Mouse (Mus musculus) layer of hippocampus, postnatal 14 days (tissue): ENCODE measurements around the gene Tbc1d30. TPM values are rescaled to one million over a fixed set of nuclear protein-coding genes. Genes with fewer than 3 reads are reported as not detected.

Source experiments
- DNase-seq, 2 experiments: peaks; one replicate each; pipeline ENCODE4 v3.0.0; 2021 to 2022; ENCODE audit warnings: low spot score in 2 of 2, mixed read lengths in 1 of 2
- total RNA-seq, 2 experiments: library from RNA; stranded (reverse); gene quantifications; 2 replicates each; pipeline ENCODE4 v1.2.3; 2021

Tbc1d30 gene
- total RNA-seq, 2 experiments from 2014 or later = 34.9 to 36.9 TPM

DNA sequence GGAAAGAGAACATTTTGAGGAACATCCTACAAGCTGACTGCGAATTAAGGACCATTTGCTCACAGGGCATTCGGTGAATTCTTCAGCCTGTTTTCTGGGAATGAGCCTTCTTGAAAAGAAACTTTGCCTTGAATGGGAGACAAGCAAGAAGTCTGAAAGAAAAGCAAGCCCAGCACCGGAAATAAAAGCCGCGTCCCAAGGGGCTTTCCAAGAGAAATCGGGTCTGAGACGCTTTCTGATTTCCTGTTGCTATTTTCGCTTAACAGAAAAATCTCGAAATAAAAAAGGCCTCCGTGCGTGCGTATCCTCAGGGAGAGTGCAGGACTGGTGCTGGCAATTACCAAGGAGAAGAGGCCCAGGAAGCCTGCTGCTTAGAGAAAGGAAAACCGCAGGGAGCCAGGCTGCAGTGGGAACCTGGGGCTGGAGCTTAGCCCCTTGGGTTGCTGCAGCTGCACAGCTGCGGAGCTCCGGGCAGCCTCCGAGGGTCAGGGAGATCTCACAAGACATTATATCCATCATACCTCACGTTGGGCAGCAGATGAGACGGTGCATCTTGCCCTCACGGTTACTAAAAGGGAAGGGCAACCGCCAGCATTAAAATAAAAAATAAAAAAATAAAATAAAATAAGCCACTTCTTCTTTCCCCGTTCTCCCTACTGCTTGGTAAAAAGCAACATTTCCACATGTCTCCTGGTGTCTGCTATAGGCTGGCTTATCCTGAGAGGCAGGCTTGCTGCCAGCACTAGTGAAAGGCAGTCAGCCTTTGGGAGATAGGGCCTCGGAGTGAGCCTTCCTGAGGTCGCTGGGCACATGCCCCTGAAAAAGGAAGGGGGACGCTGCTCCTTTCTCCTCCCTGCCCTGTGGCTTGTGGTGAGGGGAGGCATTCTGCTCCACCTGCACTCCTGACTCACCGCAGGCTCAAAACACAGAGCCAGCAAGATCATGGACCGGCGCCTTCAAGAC lies 35.5 kb downstream of the Tbc1d30 start:
- DNase-seq = no peak

DNA sequence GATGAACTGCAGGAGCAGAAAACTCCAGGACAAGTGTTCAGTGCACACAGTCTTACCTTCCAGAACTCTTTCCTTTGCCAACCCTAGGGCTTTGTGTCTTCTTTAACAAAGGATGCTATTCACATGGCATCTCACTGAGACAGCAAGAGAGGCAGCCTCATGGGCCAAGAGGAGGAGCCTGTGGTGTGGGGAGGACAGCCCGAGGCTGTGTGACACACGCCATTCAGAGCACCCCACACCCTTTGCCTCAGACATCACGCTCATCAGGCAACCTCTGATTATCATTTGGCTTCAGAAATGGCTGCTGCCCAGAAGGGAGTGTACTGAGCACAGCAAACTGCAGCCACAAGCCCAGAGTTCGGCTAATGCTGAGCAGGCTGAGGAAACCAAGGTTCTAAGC lies 36.9 kb downstream of the Tbc1d30 start:
- DNase-seq = no peak

DNA sequence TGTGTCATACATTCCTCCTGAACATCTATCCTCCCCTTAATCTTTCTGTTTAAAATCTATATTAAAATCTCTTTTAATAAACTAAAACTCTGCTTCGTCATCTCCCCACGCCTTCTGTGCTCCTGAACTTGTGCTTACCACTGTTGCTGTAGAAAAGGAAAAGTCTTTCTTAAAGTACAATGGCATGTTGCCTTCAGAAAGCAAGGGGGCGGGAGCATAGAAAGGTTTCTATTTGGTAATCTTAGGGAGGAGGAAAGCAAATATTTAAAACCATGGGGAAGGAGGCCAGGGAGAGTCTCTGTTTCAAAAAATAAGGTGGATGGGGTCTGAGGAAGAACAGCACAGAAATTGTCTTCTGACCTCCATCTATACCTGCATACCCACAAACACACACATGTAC lies 38.0 kb downstream of the Tbc1d30 start:
- no peak for DNase-seq

DNA sequence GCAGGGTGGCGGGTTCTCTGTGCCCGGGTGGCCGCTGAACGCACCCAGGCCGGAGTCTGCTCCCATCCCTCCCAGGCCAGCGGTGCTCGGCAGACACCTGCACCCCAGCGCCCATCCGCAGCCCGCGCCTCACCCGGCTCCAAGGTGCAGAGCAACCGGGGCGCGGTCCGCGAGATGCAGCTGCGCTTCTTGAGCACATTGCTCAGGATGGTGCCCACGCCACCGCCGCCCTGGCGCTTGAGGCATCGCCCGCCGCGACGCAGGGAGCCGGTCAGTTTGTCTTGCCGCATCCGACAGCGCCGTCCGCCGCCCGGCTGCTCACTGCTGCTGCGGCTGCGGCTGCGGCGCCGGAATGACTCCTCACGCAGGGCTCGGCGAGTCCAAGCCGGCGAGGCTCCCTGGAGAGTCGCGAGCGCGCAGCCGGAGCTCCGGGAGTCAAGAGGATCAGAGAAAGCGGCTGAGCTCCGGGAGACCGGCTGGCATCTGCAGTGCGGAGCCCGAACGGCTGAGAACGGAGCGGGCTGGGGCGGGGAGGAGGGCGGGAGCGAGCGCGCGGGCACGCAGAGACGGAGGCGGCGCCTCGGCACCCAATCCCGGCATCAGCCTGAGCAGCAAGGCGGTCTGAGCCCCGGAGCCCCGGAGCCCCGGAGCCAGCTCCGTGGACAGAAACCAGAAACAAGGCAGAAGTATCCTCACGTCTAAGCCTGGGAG lies 40.4 kb downstream of the Tbc1d30 start:
- peak; percentile 78 to 79 for DNase-seq

DNA sequence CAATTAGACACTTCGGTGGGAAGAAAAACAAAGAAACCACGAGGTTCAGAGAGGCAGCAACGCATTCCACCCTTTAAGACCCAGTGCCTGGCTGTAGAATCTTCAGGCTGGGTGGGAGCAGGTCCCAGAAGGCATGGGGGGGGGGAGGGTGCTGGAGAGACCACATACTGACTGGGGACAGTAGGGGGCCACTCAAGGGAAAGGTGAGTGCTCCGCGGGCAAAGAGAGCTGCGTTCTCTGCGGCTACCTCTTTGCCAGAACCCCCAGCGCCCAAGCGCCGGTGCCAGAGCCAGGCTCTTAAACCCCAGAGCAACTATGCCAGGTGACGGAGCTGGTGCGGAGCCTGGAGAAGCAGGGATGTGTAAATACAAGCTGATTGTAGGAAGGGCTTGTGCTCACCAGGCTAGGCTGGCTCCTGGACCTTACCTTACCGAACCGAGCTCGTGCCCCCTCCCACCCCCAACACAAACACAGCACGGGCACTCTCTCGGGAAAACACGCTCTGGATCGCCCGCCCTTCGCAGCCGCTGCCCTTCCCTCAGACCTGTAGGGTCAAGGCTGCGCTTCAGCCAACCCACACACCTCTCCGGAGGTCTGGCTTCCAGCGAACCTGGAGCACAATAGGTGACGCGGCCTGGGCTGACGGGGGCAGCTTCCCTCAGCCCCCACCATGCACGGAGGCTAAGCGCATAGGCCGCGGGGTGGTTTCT lies 41.1 kb downstream of the Tbc1d30 start:
- no peak for DNase-seq

DNA sequence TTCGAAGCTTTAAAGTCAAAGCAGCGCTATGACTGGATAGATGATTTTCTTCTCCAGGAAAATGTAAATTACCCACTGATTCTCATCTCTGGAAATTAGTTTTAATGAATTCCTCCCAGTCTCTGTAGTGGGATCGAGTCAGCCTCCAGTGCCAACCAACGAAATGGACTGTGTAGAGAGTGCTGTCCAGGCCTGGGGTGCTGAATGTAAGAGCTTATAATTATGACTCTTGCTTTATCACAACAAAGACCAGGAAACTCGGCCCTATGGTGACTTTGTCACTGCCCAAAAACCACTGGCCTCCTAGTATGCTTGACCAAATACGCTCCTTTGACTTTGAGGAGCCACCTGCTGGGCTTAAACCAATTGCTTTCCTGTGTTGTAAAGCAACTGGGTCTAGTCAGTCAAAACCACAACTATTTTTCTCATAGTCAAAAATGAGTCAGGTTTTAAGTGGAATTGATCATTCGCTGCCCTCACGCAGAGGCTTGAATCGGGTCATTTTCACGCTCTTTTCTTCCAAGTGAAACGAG lies 41.9 kb downstream of the Tbc1d30 start:
- DNase-seq = no peak

DNA sequence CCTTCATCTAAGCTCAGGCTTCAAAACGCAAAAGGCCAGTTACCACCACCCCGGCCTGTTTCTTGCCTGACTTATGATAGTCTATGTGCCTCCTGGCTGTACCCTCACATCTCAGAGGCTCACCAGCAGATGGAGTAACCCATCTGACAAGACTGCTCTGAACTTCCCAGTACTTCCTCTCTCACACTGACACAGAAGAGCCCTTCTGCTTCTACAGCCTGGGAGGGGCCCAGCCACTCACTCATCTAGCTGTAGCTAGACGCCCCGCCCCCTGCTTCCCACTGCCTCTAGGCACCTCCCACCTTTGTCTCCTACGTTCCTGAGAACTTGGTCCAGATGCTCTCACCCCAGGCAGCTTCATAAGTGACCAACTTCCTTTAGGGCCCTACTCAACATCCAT lies 45.6 kb downstream of the Tbc1d30 start:
- no peak for DNase-seq

DNA sequence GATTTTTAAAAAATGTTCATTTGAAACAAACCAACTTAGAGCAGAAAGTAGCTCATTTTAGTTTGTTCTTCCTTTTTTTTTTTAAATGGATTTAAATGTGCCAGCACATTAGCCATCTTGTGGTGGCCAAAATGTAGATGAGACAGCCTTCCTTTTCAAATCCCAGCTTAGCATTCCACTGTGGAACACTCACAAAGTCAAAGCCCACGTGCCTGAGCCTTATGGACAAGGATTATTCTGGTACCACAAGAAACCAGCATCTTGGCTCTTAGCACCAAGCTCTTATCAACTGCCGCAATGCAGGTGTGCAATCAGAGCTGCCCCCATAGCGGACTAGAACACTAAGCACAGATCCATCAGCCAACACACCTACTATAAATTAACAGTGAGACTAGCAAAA lies 47.5 kb downstream of the Tbc1d30 start:
- no peak for DNase-seq

DNA sequence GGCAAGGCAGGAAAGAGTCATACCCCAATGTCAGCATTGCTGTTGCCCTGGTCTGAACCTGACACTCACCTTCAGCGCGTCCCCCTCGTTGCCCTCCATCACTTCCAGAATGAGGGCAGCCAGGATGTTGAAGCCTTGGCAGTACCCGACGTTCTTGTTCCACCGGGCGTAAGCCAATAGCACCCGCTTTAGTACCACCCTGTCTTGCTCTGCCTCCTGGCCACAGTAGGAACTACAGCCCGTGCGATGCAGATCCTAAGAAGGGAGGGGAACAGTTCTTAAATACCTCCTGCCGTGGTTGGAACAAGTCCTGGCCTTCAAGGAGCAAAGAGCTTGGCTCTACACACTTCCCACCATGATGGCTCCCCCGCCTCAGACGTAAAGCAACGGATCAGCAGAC lies 49.2 kb downstream of the Tbc1d30 start:
- no peak for DNase-seq

DNA sequence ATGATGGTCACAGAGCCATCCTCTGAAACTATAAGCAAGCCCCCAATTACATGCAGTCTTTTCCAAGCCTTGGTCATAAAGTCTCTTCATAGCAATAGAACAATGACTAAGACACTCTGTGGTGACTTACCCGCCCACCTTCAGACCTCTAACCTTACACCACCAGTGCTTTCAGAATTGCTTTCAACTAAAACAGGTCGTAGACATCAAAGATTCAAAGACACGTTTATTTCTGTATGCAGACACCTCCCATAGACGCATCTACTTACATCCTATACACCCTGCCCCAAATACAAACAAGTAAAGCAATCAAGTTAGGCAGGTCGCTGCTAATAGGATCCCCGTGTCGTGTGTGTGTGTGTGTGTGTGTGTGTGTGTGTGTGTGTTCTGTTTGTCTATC lies 50.4 kb downstream of the Tbc1d30 start:
- no peak for DNase-seq

DNA sequence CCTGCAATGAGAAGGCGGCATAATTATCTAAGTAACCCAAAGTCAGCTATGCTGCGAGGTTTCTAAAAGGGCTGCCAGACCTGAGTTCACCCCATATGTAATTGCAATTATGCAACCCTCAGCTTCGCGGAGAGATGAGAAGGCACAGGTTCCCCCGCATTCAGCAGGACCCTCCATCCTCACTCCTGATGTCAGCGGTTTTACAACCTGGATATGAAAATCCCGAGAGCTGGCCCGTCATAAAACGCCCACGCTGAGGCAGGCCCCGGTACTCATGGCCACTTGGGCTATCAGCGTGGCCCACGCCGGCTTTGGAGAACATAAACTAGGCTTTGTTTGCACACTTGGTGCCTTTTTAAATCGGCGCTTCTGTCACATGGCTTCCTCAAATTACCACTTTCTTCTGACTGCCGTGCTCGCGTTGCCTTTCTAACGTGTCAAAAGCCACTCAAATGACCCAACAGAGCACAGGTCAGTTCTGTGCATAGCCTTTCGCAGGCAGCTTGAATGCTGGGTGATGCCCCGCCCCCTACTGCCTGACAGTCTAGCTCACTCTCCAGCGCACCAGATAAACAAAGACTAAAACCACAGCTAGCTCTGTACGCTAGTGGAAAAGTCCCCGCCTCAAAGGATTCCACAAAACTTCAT lies 53.9 kb downstream of the Tbc1d30 start:
- no peak for DNase-seq

DNA sequence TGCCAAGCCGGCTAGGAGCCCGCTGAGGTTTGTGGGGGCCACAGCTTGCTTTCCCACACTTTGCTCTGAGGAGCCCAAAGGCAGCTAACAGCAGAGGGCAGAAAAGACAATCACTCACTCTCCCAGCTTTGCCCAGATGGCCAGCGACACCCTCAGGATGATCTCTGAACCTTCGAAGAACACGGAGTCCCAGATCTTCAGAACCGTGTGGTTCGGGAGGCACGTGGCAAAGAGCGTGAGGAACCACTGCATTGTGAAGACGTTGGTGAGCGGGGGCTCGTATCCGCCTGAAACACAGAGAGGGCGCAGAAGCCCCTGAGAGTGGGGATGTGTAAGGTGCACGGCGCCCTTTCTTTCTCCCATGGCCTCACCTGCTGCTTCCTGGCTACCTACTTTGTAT lies 56.6 kb downstream of the Tbc1d30 start:
- no peak for DNase-seq

DNA sequence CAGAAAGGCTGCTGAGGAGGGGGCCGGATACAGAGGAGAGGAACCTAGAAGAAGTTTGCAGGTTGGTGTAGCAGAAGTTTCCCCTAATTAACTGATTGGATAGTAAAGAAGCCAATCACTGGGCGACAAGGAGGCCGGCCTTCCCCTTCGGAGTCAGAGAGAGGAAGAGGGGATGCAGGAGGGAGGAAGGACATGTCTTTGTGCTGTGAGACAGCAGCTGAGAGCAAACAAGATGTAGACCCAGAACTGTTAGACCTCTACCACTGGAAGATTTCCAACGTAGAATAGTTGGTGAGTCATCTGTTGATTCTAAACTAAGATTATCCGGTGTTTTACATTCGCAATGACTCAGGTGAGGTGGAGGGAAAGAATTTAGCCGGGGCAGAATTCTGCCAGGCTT lies 57.2 kb downstream of the Tbc1d30 start:
- DNase-seq = no peak

DNA sequence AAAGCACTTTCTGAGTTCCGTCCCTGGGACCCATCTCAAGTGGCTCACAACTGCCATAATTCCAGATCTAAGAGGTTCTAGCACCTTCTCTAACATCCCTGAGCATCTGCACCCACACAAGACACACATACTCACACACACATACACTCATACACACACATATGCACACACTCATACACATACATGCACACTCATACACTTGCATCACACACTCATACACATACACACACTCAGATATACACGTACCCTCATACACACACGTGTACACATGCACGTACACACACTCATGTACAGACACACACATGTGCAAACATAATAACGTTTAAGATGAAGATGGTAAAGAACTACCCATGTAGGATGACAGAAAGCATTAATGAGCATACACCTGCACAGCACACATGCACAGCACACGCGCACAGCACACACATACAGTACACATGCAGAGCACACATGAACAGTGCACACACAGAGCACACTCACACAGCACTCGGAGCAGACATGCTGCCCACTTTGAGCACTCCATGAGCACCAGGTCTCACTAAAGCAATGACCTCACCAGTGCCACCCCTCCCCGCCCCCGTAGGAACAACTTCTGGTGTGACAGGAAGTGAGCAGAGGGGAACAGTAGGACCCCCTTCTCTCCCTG lies 59.7 kb downstream of the Tbc1d30 start:
- DNase-seq = no peak

DNA sequence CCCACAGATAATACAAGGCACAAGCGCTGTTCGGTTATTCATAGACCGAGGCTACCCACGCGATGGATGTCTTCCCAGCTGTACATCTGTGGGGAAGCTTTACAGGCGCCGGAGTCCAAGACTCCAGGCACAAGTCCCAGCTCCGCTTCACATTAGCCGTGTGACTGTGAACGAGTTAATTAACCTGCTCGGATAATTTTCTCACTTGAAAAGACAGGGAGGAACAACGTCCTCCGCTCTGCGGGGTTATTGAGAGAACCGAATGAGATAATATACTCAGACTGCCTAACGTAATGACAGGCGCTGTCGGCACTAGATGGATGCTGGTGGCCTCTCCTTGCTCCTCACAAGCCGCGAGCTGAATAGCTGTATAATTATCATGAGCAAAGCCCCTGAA lies 60.4 kb downstream of the Tbc1d30 start:
- peak; percentile 51 to 75 for DNase-seq

DNA sequence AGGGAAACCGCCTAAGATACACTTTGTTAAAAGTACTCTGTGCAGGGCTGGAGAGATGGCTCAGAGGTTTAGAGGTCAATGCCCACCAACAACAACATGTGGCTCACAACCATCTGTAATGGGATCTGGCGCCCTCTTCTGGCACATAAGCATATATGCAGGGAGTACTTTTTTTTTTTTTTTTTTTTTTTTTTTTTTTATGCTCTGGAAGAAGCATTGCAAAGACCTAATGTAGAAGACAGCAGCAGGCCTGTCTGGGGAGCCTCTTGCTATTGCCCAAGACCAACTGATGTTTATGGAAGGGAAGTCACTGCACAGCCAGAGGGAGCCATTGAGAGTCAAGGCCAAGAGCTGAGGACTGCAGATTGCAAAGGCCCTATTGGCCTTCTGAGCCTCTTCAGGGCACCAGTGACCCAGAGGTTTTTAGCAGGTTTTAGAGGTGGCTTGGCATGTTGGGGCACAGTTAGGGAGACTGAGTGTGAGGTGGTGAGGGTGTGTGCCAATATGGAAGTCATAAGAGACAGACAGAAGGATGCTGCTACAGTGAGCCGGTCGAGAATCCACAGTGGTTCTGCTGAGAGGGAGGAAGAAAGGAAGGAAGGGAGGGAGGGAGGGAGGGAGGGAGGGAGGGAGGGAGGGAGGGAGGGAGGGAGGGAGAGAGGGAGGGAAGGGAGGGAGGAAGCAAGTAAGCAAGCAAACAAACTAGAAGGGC lies 61.0 kb downstream of the Tbc1d30 start:
- DNase-seq = no peak

DNA sequence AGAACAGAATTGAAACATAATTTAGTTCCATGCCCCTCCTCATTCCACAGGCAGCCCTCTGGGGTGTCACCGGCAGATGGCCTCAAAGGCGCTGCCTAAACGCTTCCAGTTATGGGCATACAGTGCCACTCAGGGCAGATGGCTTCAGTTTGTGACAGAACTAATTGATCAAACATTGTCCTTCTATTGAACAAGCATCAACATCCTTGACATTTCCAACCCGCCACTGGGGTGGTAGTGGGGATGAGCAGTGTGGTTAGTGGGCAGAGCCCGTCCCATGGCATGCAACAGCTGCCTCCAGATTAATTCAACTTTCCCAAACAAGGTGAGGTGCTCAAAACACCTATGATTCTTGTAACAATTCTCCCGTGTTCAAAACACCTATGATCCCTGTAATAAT lies 68.2 kb downstream of the Tbc1d30 start:
- DNase-seq = peak in 1 of 2 experiments; percentile 45

DNA sequence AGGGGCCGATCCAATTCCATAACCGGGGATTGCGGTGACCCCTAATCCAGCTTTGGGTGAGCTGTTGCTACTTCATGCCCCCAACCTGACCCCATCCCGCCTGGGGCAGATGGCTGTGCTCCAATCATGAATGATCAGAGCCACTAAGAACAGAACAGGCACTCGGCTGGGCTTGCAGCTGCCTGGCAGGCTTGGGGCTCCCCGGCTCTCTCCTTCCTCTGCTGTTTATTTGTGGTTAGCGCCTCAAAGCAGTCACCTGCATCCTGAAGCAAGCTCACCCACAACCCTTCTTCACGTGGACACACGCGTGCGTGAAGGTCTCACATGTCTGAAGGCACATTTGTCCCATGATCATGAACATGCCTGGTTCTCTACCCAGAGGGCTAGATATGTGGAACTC lies 68.6 kb downstream of the Tbc1d30 start:
- DNase-seq = no peak

DNA sequence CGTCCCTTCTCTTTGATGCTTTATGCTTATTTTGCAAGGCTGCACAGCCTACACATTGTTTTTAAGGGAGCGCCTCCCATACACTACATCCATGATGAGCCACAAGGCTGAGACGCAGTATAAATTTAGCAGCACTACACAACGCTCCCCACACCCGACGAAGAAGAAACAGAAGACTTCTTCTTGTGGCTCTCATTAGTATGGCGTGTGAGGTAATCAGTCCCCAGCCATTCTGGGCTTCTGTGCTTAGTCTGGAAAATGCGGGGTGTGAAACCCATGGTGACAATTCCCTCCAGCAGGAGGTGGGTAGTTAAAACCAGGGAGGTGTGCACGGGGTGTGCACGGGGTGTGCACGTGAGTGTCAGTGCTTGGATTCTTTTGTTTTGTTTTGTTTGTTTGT lies 70.1 kb downstream of the Tbc1d30 start:
- no peak for DNase-seq

DNA sequence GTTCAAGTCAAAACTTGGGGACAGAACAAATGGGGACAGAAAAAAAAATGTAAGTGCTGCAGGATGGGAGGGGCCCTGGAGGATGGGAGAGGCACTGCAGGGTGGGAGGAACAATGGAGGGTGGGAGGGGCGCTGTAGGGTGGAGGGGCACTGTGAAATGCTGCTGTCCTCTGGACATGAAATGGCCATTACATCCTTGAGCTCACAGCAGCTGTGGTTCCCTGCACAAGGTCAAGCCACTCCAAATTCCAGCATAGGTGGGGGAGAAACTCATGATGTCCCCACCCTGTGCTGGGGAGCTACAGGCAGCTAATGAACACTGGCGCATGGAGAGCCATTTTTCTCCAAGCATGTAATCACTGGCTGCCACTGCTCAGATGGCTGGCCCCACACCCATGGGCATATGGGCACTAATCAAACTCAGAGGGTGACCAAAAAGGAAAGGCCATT lies 74.0 kb downstream of the Tbc1d30 start:
- no peak for DNase-seq
